Mouse (Mus musculus): ENCODE results near the gene Rpgrip1l. TPM values are rescaled to one million over a fixed set of nuclear protein-coding genes. Genes with fewer than 3 reads are reported as not detected.

Rpgrip1l gene
- polyA plus RNA-seq, 1 experiment: 8.9 TPM

- TF ChIP-seq POLR2A (IDR thresholded peaks at IDR 0.05; ENCODE audit: borderline replicate concordance, extremely low read depth, insufficient read depth, insufficient read length, poor library complexity, severe bottlenecking) (no peak), CTCF (IDR thresholded peaks at IDR 0.05; ENCODE audit: borderline replicate concordance, extremely low read depth, insufficient read depth, insufficient read length) (no peak)
- DNase-seq (ENCODE audit: low read depth): no peak
Measured at GRCm38 (mm10) chr8:91227421-91227841, 85.6 kb downstream of the Rpgrip1l start.

GRCm38 (mm10) chr8:91224227-91224626 is 88.8 kb downstream of the Rpgrip1l start:
- TF ChIP-seq POLR2A (IDR thresholded peaks at IDR 0.05; ENCODE audit: borderline replicate concordance, extremely low read depth, insufficient read depth, insufficient read length, poor library complexity, severe bottlenecking) (no peak), CTCF (IDR thresholded peaks at IDR 0.05; ENCODE audit: borderline replicate concordance, extremely low read depth, insufficient read depth, insufficient read length) (no peak)
- DNase-seq (ENCODE audit: low read depth): no peak

- TF ChIP-seq POLR2A (IDR thresholded peaks at IDR 0.05; ENCODE audit: borderline replicate concordance, extremely low read depth, insufficient read depth, insufficient read length, poor library complexity, severe bottlenecking) (no peak), CTCF (IDR thresholded peaks at IDR 0.05; ENCODE audit: borderline replicate concordance, extremely low read depth, insufficient read depth, insufficient read length) (no peak)
- no peak for DNase-seq (ENCODE audit: low read depth)
Measured at GRCm38 (mm10) chr8:91221841-91222240, 91.2 kb downstream of the Rpgrip1l start.

DNA sequence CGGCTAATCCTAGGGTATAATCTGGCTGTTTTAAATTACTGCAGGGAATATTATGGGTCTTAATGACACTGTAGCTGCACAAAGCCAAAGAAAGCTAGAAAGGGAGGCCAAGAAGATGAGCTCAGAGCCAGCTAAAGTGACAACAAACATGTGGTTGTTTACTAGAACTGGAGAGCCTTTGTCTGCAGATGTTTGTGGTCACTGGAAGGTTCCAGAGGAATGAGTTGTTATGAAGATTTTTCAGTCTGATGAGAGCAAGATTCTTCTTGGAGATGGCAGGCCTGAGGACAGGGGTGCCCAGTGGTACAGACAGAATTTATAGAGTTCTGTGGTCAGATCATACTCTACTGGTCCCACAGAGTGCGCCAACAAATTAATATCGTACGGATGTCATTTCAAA is 94.8 kb downstream of the Rpgrip1l start:
- TF ChIP-seq POLR2A (IDR thresholded peaks at IDR 0.05; ENCODE audit: borderline replicate concordance, extremely low read depth, insufficient read depth, insufficient read length, poor library complexity, severe bottlenecking): no peak
- no peak for TF ChIP-seq CTCF (IDR thresholded peaks at IDR 0.05; ENCODE audit: borderline replicate concordance, extremely low read depth, insufficient read depth, insufficient read length)
- no peak for DNase-seq (ENCODE audit: low read depth)

GRCm38 (mm10) chr8:91217062-91217905 is 95.8 kb downstream of the Rpgrip1l start:
- TF ChIP-seq POLR2A (IDR thresholded peaks at IDR 0.05; ENCODE audit: borderline replicate concordance, extremely low read depth, insufficient read depth, insufficient read length, poor library complexity, severe bottlenecking) (no peak), CTCF (IDR thresholded peaks at IDR 0.05; ENCODE audit: borderline replicate concordance, extremely low read depth, insufficient read depth, insufficient read length) (no peak)
- DNase-seq (ENCODE audit: low read depth): no peak

DNA sequence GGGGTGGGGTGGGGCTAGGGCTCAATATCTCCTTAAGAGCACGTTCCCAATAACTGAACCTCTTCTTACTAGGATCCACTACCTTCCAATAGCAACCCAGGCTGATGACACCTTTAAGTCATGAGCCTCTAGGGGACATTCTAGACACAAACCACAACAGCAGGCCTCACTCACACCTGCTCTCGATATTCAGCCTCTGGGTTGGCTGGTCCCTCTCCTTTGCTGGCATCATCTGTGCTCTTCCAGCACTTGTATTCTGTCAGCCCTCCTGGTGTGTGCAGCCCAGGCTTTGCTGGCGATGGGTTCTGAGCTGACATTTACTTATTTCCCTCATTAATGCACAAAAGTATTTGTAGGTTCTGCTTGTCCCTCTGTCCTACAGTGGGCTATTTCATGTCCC is 98.8 kb downstream of the Rpgrip1l start:
- TF ChIP-seq CTCF (IDR thresholded peaks at IDR 0.05; ENCODE audit: borderline replicate concordance, extremely low read depth, insufficient read depth, insufficient read length): no peak
- TF ChIP-seq POLR2A (IDR thresholded peaks at IDR 0.05; ENCODE audit: borderline replicate concordance, extremely low read depth, insufficient read depth, insufficient read length, poor library complexity, severe bottlenecking): no peak
- DNase-seq (ENCODE audit: low read depth): no peak

- DNase-seq (ENCODE audit: low read depth): no peak
- TF ChIP-seq CTCF (IDR thresholded peaks at IDR 0.05; ENCODE audit: borderline replicate concordance, extremely low read depth, insufficient read depth, insufficient read length) (no peak), POLR2A (IDR thresholded peaks at IDR 0.05; ENCODE audit: borderline replicate concordance, extremely low read depth, insufficient read depth, insufficient read length, poor library complexity, severe bottlenecking) (no peak)
Measured at GRCm38 (mm10) chr8:91212948-91213347, 100.1 kb downstream of the Rpgrip1l start.

- DNase-seq (ENCODE audit: low read depth): no peak
- TF ChIP-seq POLR2A (IDR thresholded peaks at IDR 0.05; ENCODE audit: borderline replicate concordance, extremely low read depth, insufficient read depth, insufficient read length, poor library complexity, severe bottlenecking) (no peak), CTCF (IDR thresholded peaks at IDR 0.05; ENCODE audit: borderline replicate concordance, extremely low read depth, insufficient read depth, insufficient read length) (no peak)
Measured at GRCm38 (mm10) chr8:91209658-91210057, 103.4 kb downstream of the Rpgrip1l start.

- no peak for DNase-seq (ENCODE audit: low read depth)
- TF ChIP-seq CTCF (IDR thresholded peaks at IDR 0.05; ENCODE audit: borderline replicate concordance, extremely low read depth, insufficient read depth, insufficient read length) (no peak), POLR2A (IDR thresholded peaks at IDR 0.05; ENCODE audit: borderline replicate concordance, extremely low read depth, insufficient read depth, insufficient read length, poor library complexity, severe bottlenecking) (no peak)
Measured at GRCm38 (mm10) chr8:91207676-91208075, 105.4 kb downstream of the Rpgrip1l start.

GRCm38 (mm10) chr8:91205897-91206296 is 107.2 kb downstream of the Rpgrip1l start:
- DNase-seq (ENCODE audit: low read depth): no peak
- no peak for TF ChIP-seq CTCF (IDR thresholded peaks at IDR 0.05; ENCODE audit: borderline replicate concordance, extremely low read depth, insufficient read depth, insufficient read length)
- no peak for TF ChIP-seq POLR2A (IDR thresholded peaks at IDR 0.05; ENCODE audit: borderline replicate concordance, extremely low read depth, insufficient read depth, insufficient read length, poor library complexity, severe bottlenecking)

GRCm38 (mm10) chr8:91201184-91201583 is 111.9 kb downstream of the Rpgrip1l start:
- no peak for DNase-seq (ENCODE audit: low read depth)
- no peak for TF ChIP-seq POLR2A (IDR thresholded peaks at IDR 0.05; ENCODE audit: borderline replicate concordance, extremely low read depth, insufficient read depth, insufficient read length, poor library complexity, severe bottlenecking)
- TF ChIP-seq CTCF (IDR thresholded peaks at IDR 0.05; ENCODE audit: borderline replicate concordance, extremely low read depth, insufficient read depth, insufficient read length): no peak

GRCm38 (mm10) chr8:91199876-91200275 is 113.2 kb downstream of the Rpgrip1l start, which contains the start of gene Aktip:
TSS of gene Aktip (minus strand) at chr8:91199976.
- DNase-seq (ENCODE audit: low read depth): no peak
- TF ChIP-seq CTCF (IDR thresholded peaks at IDR 0.05; ENCODE audit: borderline replicate concordance, extremely low read depth, insufficient read depth, insufficient read length) (no peak), POLR2A (IDR thresholded peaks at IDR 0.05; ENCODE audit: borderline replicate concordance, extremely low read depth, insufficient read depth, insufficient read length, poor library complexity, severe bottlenecking) (no peak)

All from brain, embryonic 14.5 days (tissue).